Mouse (Mus musculus) CH12.LX (cell line): ENCODE results near the gene Fam205a1. TPM values are rescaled to one million over a fixed set of nuclear protein-coding genes. Genes with fewer than 3 reads are reported as not detected.

ENCODE experiments used
- DNase-seq: peaks from one replicate; pipeline ENCODE4 v3.0.0-alpha.2; 2013; ENCODE audit errors: extremely low read depth
- H3K27ac ChIP-seq: 2 replicates; pipeline ENCODE4 v1.5.1; 2012; ENCODE audit warnings: low read depth, mild to moderate bottlenecking, control low read depth, moderate library complexity; ENCODE audit not compliant: insufficient read depth
- H3K27me3 ChIP-seq: replicated peaks from 2 replicates; pipeline ENCODE3; 2012; ENCODE audit warnings: inconsistent platforms
- H3K36me3 ChIP-seq, 2 experiments: replicated peaks in 1 of 2; 2 replicates each; pipeline versions ENCODE3 to v1.6.1; 2012; ENCODE audit warnings: inconsistent platforms in 1 of 2, low read length in 1 of 2, mild to moderate bottlenecking in 1 of 2, mixed read lengths in 1 of 2, moderate library complexity in 1 of 2; ENCODE audit not compliant: control insufficient read depth in 1 of 2, insufficient read depth in 1 of 2
- H3K4me1 ChIP-seq, 2 experiments: 2 replicates each; pipeline ENCODE4 v1.6.1; 2012; ENCODE audit warnings: inconsistent platforms in 1 of 2, moderate library complexity in 1 of 2; ENCODE audit not compliant: insufficient read depth in 2 of 2, control insufficient read depth in 1 of 2
- H3K4me2 ChIP-seq: 2 replicates; pipeline ENCODE4 v1.6.1; 2012; ENCODE audit warnings: low read depth, mild to moderate bottlenecking, control low read depth; ENCODE audit not compliant: poor library complexity, insufficient read depth, severe bottlenecking
- H3K4me3 ChIP-seq, 3 experiments: fragments of 150-350 bp in 1 of 3; sonication (generic) in 1 of 3; replicated peaks in 1 of 3; 2 replicates each; pipeline versions ENCODE3 to v1.5.1; 2011 to 2012; ENCODE audit warnings: low read depth in 2 of 3, low read length in 2 of 3, mild to moderate bottlenecking in 2 of 3, moderate library complexity in 2 of 3, control low read depth in 1 of 3, improper control_type of control experiment in 1 of 3, inconsistent platforms in 1 of 3, mixed read lengths in 1 of 3; ENCODE audit not compliant: poor library complexity in 1 of 3
- H3K79me2 ChIP-seq: replicated peaks from 2 replicates; pipeline ENCODE4 v1.6.1; 2012; ENCODE audit warnings: mild to moderate bottlenecking, moderate library complexity; ENCODE audit not compliant: control insufficient read depth, poor library complexity, insufficient read depth, severe bottlenecking; ENCODE audit errors: extremely low read depth
- H3K9ac ChIP-seq: 2 replicates; pipeline ENCODE4 v1.6.1; 2012; ENCODE audit warnings: low read depth, mild to moderate bottlenecking, control low read depth, moderate library complexity; ENCODE audit not compliant: insufficient read depth
- H3K9me3 ChIP-seq: replicated peaks from 2 replicates; pipeline ENCODE3; 2012; ENCODE audit warnings: low read length, inconsistent platforms, mixed read lengths
- CHD1 ChIP-seq: IDR thresholded peaks from 2 replicates; pipeline ENCODE4 v1.6.1; 2012; ENCODE audit warnings: low read depth, low read length, improper control_type of control experiment, inconsistent platforms
- CHD2 ChIP-seq: IDR thresholded peaks from 2 replicates; pipeline ENCODE4 v1.6.1; 2011; ENCODE audit warnings: low read length, improper control_type of control experiment
- ELF1 ChIP-seq: IDR thresholded peaks from 2 replicates; pipeline ENCODE4 v1.6.1; 2014; ENCODE audit warnings: low read depth, mild to moderate bottlenecking, inconsistent platforms, low read length, improper control_type of control experiment
- ETS1 ChIP-seq: conservative IDR thresholded peaks from 2 replicates; pipeline ENCODE4 v1.6.1; 2012; ENCODE audit warnings: low read depth, mild to moderate bottlenecking, inconsistent platforms, low read length, improper control_type of control experiment, moderate library complexity
- GABPA ChIP-seq: IDR thresholded peaks from 2 replicates; pipeline ENCODE4 v1.6.1; 2012; ENCODE audit warnings: low read depth, low read length, improper control_type of control experiment, inconsistent platforms; ENCODE audit not compliant: insufficient replicate concordance
- IRF4 ChIP-seq: IDR thresholded peaks from 2 replicates; pipeline ENCODE4 v1.6.1; 2014; ENCODE audit warnings: low read depth, mild to moderate bottlenecking, inconsistent platforms, low read length, improper control_type of control experiment
- JUN ChIP-seq: IDR thresholded peaks from 2 replicates; pipeline ENCODE4 v1.6.1; 2011; ENCODE audit warnings: low read depth, mild to moderate bottlenecking, low read length, improper control_type of control experiment, moderate library complexity; ENCODE audit not compliant: insufficient read depth
- JUND ChIP-seq: conservative IDR thresholded peaks from 2 replicates; pipeline ENCODE4 v1.6.1; 2011; ENCODE audit warnings: low read depth, low read length, improper control_type of control experiment
- KAT2A ChIP-seq: IDR thresholded peaks from 2 replicates; pipeline ENCODE4 v1.6.1; 2012; ENCODE audit warnings: low read length, improper control_type of control experiment, inconsistent platforms; ENCODE audit not compliant: insufficient replicate concordance
- MAFK ChIP-seq: IDR thresholded peaks from 2 replicates; pipeline ENCODE4 v1.6.1; 2011; ENCODE audit warnings: low read length, improper control_type of control experiment; ENCODE audit not compliant: insufficient replicate concordance
- MAX ChIP-seq: IDR thresholded peaks from 2 replicates; pipeline ENCODE4 v1.6.1; 2011; ENCODE audit warnings: low read length, improper control_type of control experiment
- MEF2A ChIP-seq: IDR thresholded peaks from 2 replicates; pipeline ENCODE4 v1.6.1; 2014; ENCODE audit warnings: low read depth, mild to moderate bottlenecking, inconsistent platforms, low read length, improper control_type of control experiment, borderline replicate concordance
- MYC ChIP-seq: IDR thresholded peaks from 2 replicates; pipeline ENCODE4 v1.6.1; 2011; ENCODE audit warnings: low read depth, mild to moderate bottlenecking, improper control_type of control experiment, low read length
- NELFE ChIP-seq: IDR thresholded peaks from 2 replicates; pipeline ENCODE4 v1.6.1; 2011; ENCODE audit warnings: low read depth, low read length, improper control_type of control experiment
- NRF1 ChIP-seq: IDR thresholded peaks from 2 replicates; pipeline ENCODE4 v1.6.1; 2014; ENCODE audit warnings: low read depth, mild to moderate bottlenecking, inconsistent platforms, low read length, improper control_type of control experiment, moderate library complexity
- PAX5 ChIP-seq: IDR thresholded peaks from 2 replicates; pipeline ENCODE4 v1.6.1; 2012; ENCODE audit warnings: low read length, inconsistent platforms, mixed read lengths
- POLR2A ChIP-seq: IDR thresholded peaks from 2 replicates; pipeline ENCODE4 v1.6.1; 2011; ENCODE audit warnings: low read depth, mild to moderate bottlenecking, improper control_type of control experiment, low read length
- RAD21 ChIP-seq: IDR thresholded peaks from 2 replicates; pipeline ENCODE4 v1.6.1; 2011; ENCODE audit warnings: low read depth, mild to moderate bottlenecking, low read length, improper control_type of control experiment, moderate library complexity
- SIN3A ChIP-seq: IDR thresholded peaks from 2 replicates; pipeline ENCODE4 v1.6.1; 2012; ENCODE audit warnings: low read length, improper control_type of control experiment, inconsistent platforms
- TCF12 ChIP-seq: IDR thresholded peaks from 2 replicates; pipeline ENCODE4 v1.6.1; 2014; ENCODE audit warnings: low read depth, mild to moderate bottlenecking, inconsistent platforms, low read length, improper control_type of control experiment
- USF1 ChIP-seq: IDR thresholded peaks from 2 replicates; pipeline ENCODE4 v1.6.1; 2014; ENCODE audit warnings: low read depth, mild to moderate bottlenecking, inconsistent platforms, low read length, improper control_type of control experiment
- ZC3H11A ChIP-seq: IDR thresholded peaks from 2 replicates; pipeline ENCODE4 v1.6.1; 2012; ENCODE audit warnings: low read depth, mild to moderate bottlenecking, inconsistent platforms, low read length, improper control_type of control experiment
- ZMIZ1 ChIP-seq: IDR thresholded peaks from 2 replicates; pipeline ENCODE4 v1.6.1; 2012; ENCODE audit warnings: low read depth, mild to moderate bottlenecking, inconsistent platforms, low read length, improper control_type of control experiment
- dilution Hi-C: fragments of 300-500 bp; cut with MboI; formaldehyde crosslinking; loops from 2 replicates; pipeline ENCODE4 v1.14.3; 2020; ENCODE audit warnings: low sequenced_read_pairs; ENCODE audit not compliant: extremely low pct_unique_long_range_greater_than_20kb, extremely low pct_ligation_motif_present
- in situ Hi-C: fragments of 300-500 bp; cut with MboI; formaldehyde crosslinking; loops from 3 replicates; pipeline ENCODE4 v1.14.3; 2019; ENCODE audit warnings: low sequenced_read_pairs, low pct_ligation_motif_present, low pct_unique_long_range_greater_than_20kb, mixed read lengths
- polyA plus RNA-seq: library from polyadenylated mRNA; unstranded; fragments of >175 nt; gene quantifications from 2 replicates; pipeline ENCODE4 v1.2.1, GENCODE M21; 2012; ENCODE audit warnings: low read depth; ENCODE audit not compliant: insufficient read length
- total RNA-seq, 2 experiments: library from RNA; depleted of rRNA; stranded (reverse); fragments of 300-350 nt in 1 of 2; fragments of >200 nt in 1 of 2; gene quantifications; 2 replicates each; pipeline ENCODE4 v1.2.3; 2012 to 2014

The Fam205a1 gene
- total and polyA plus RNA-seq, 3 experiments = not detected

DNA sequence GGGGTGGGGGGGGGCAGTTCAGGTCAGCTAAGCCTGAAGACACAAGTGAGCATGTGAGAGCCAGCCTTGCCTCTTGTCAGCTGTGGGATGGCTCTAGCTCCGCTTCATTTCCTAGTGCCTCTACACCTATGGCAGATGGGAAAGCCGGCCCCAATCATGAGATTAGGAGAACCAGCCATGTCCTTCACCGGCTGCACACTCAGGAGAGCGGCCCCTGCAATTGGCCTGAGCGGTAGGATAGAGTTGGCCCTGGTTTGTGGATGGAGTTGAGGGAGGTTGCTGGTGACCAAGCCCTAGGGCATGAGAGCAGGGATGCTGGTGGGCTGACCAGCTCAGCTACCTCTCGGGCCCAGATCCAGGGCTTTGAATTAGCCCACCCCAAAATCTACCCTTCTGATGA is 35.1 kb upstream of the Fam205a1 start:
- no peaks in the 10 kb centered on the region for H3K36me3 ChIP-seq
- in situ Hi-C loops = no loop called here
- no peak overlapping the region for H3K4me3 ChIP-seq
- H3K4me2 ChIP-seq = no peak overlapping the region
- no peaks in the 10 kb centered on the region for H3K4me1 ChIP-seq
- no peak for TF ChIP-seq POLR2A
- TF ChIP-seq ZMIZ1 = no peak
- no peak for TF ChIP-seq IRF4
- TF ChIP-seq JUND = no peak
- no peak for TF ChIP-seq NRF1
- no peak for TF ChIP-seq MAX
- no peak for TF ChIP-seq TCF12
- TF ChIP-seq MEF2A = no peak
- no peak for TF ChIP-seq RAD21
- TF ChIP-seq CHD1 = no peak
- no peak for TF ChIP-seq ZC3H11A
- TF ChIP-seq CHD2 = no peak
- no peak for TF ChIP-seq ETS1
- no peak for TF ChIP-seq JUN
- no peak overlapping the region for H3K27ac ChIP-seq
- no peak for DNase-seq
- no peaks in the 10 kb centered on the region for H3K79me2 ChIP-seq
- peaks cover 27% of the 10 kb centered on the region for H3K27me3 ChIP-seq
- dilution Hi-C loops = no loop called here
- H3K9me3 ChIP-seq = peaks cover 3% of the 10 kb centered on the region
- no peak overlapping the region for H3K9ac ChIP-seq

DNA sequence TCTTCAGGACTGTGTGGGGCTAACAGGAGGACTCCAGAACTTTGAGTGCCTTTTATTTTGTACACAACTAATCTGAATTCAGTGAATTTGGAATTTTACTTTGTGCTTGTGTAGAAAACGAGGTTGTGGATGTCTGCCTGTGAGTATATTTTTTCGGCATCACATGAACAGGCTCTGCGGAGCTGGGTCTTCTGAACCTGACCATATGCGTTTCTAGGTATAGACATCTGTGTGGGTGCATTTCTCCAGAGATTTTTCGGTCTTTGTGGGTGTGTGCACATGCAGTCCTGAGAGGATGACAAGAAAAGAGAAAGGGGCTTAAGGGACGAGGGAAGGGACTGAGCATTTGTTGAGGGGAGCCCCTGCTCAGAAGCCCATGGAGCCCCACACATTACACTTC is 33.2 kb upstream of the Fam205a1 start:
- H3K79me2 ChIP-seq = no peaks in the 10 kb centered on the region
- H3K4me3 ChIP-seq = no peak overlapping the region
- H3K4me2 ChIP-seq = no peak overlapping the region
- no peak overlapping the region for H3K27ac ChIP-seq
- no peak overlapping the region for H3K9ac ChIP-seq
- H3K4me1 ChIP-seq = no peaks in the 10 kb centered on the region
- in situ Hi-C loops (no loop called here), dilution Hi-C loops (no loop called here)
- no peaks in the 10 kb centered on the region for H3K9me3 ChIP-seq
- H3K36me3 ChIP-seq = no peaks in the 10 kb centered on the region
- peaks cover 32% of the 10 kb centered on the region for H3K27me3 ChIP-seq
- TF ChIP-seq ZMIZ1 (no peak), ZC3H11A (no peak), PAX5 (no peak), SIN3A (no peak), MAFK (no peak), GABPA (no peak), MEF2A (no peak), RAD21 (no peak), NELFE (no peak), USF1 (no peak), ELF1 (no peak), MYC (no peak), JUND (no peak), JUN (no peak), KAT2A (no peak)
- TF ChIP-seq, all 38 proteins: peak for 0
- no peak for DNase-seq
